Mouse (Mus musculus): ENCODE data around the gene Il25. TPM values are rescaled to one million over a fixed set of nuclear protein-coding genes. Genes with fewer than 3 reads are reported as not detected.

Il25 gene
- total RNA-seq, 2 experiments from 2014 or later, result 0.59 TPM; not detected in 1

DNA sequence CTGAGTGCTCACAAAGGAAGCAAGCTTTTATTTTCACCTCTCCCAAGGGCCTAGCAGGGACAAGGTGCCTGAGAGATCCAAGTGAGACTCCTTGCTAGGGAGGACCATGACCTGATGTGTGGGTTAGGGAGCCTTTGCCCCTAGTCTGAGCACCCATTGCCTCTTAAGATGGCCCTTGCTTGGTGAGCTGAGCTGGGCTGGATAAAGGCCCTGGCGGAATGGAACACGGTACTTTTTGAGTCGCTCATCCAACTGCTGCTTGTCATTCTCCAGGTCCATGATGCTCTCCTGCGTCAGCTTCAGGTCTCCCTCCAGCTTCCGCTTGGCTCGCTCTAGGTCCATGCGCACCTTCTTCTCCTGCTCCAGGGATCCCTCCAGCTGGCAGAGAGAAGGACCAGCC is 49.4 kb downstream of the Il25 start:
- DNase-seq (ENCODE audit: extremely low spot score in 1 of 2, low spot score in 1 of 2), result no peak

Small RNAs within 50 kb of the gene (microRNA-seq; reads per million reads assigned to microRNA genes)
- gene Mir208a, result 0.60 to 3.5 reads per million in 2 experiments
- gene Mir208b, result 0.20 to 3.9 reads per million in 2 experiments

Other genes with a start within 250 kb of the Il25 start
- gene 1700123O20Rik, start 246.5 kb upstream of the Il25 start, total RNA-seq (2021), result 10 to 100 TPM; 27.3 to 28.7 TPM
- gene Acin1, start 245.8 kb upstream of the Il25 start, total RNA-seq (2021), result 100 to 1,000 TPM; 172 to 215 TPM
- gene Gm29776, start 233.9 kb upstream of the Il25 start, total RNA-seq (2021), result not detected
- not detected for gene Cebpe, start 220.5 kb upstream of the Il25 start, total RNA-seq (2021)
- gene Slc7a8, start 150.7 kb upstream of the Il25 start, total RNA-seq (2021), result 10 to 100 TPM; 54.3 to 61.2 TPM
- gene Rnf212b, start 118.6 kb upstream of the Il25 start, total RNA-seq (2021), result not detected
- gene Homez, start 61.7 kb upstream of the Il25 start, total RNA-seq (2021), result 10 to 100 TPM; 21.9 to 23.6 TPM
- 10 to 100 TPM; 19.4 to 22.6 TPM for gene Ppp1r3e, start 55.1 kb upstream of the Il25 start, total RNA-seq (2021)
- 100 to 1,000 TPM; 108 to 117 TPM for gene Bcl2l2, start 49.3 kb upstream of the Il25 start, total RNA-seq (2021)
- gene Gm20521, start 49.3 kb upstream of the Il25 start, total RNA-seq (2021), result 10 to 100 TPM in 1 of 2 experiments, 1 to 10 TPM in 1; 3.1 to 13.8 TPM
- 100 to 1,000 TPM; 193 to 262 TPM for gene Pabpn1, start 40.2 kb upstream of the Il25 start, total RNA-seq (2021)
- 100 to 1,000 TPM; 715 to 737 TPM for gene Slc22a17, start 19.6 kb upstream of the Il25 start, total RNA-seq (2021)
- gene Efs, start 6.6 kb upstream of the Il25 start, total RNA-seq (2021), result 10 to 100 TPM; 11.0 to 12.7 TPM
- 10 to 100 TPM; 75.4 to 89.3 TPM for gene Cmtm5, start 3.6 kb downstream of the Il25 start, total RNA-seq (2021)
- gene Myh6, start 34.2 kb downstream of the Il25 start, total RNA-seq (2021), result 1 to 10 TPM; 1.4 to 4.8 TPM
- gene Gm17428, start 44.2 kb downstream of the Il25 start, total RNA-seq (2021), result not detected
- gene Myh7, start 61.9 kb downstream of the Il25 start, total RNA-seq (2021), result 10 to 100 TPM in 1 of 2 experiments, 1 to 10 TPM in 1; 7.8 to 10.3 TPM
- gene Ngdn, start 82.8 kb downstream of the Il25 start, total RNA-seq (2021), result 10 to 100 TPM; 31.4 to 31.8 TPM
- gene Zfhx2, start 159.6 kb downstream of the Il25 start, total RNA-seq (2021), result 10 to 100 TPM; 37.8 to 63.0 TPM
- 10 to 100 TPM; 21.9 to 22.9 TPM for gene Thtpa, start 162.1 kb downstream of the Il25 start, total RNA-seq (2021)
- 10 to 100 TPM; 15.7 to 19.4 TPM for gene Ap1g2, start 173.9 kb downstream of the Il25 start, total RNA-seq (2021)
- 100 to 1,000 TPM; 422 to 463 TPM for gene Jph4, start 184.2 kb downstream of the Il25 start, total RNA-seq (2021)

Data from layer of hippocampus, postnatal 25 days (tissue).